Mouse (Mus musculus) thymus, postnatal 0 days (tissue): Measurements from ENCODE around the gene Plekhh2. TPM values are rescaled to one million over a fixed set of nuclear protein-coding genes. Genes with fewer than 3 reads are reported as not detected.
"Not testable (repeated sequence)": the region's sequence is repeated elsewhere in the genome, so short reads cannot be mapped to it uniquely, and the experiment has no call there.

ENCODE experiments used
- DNase-seq: peaks from one replicate; pipeline ENCODE4 v3.0.0-alpha.2; 2015; ENCODE audit warnings: low spot score
- polyA plus RNA-seq: library from polyadenylated mRNA; unstranded; fragments of >200 nt; fragmentation: Nextera tagmentation; extraction: Ambion mirVana; gene quantifications from 2 replicates; pipeline ENCODE4 v1.2.1, GENCODE M21; 2015

The Plekhh2 gene
- polyA plus RNA-seq, 1 experiment from 2014 or later: 0.33 TPM

- no peak for DNase-seq
These were observed 595 bp upstream of the Plekhh2 start for GRCm38 (mm10) chr17:84510961-84511639.

GRCm38 (mm10) chr17:84512516-84513085 is 906 bp downstream of the Plekhh2 start:
- no peak for DNase-seq

- no peak for DNase-seq
These were observed 4.2 kb downstream of the Plekhh2 start for GRCm38 (mm10) chr17:84515901-84516300.

- no peak for DNase-seq
These were observed 7.7 kb downstream of the Plekhh2 start for GRCm38 (mm10) chr17:84519346-84519745.

GRCm38 (mm10) chr17:84520057-84520456 is 8.4 kb downstream of the Plekhh2 start:
- DNase-seq: no peak

GRCm38 (mm10) chr17:84529356-84529755 is 17.7 kb downstream of the Plekhh2 start:
- no peak for DNase-seq

- DNase-seq: no peak
These were observed 18.6 kb downstream of the Plekhh2 start for GRCm38 (mm10) chr17:84530202-84530796.

GRCm38 (mm10) chr17:84532909-84533499 is 21.3 kb downstream of the Plekhh2 start:
- no peak for DNase-seq

GRCm38 (mm10) chr17:84533841-84534240 is 22.1 kb downstream of the Plekhh2 start:
- no peak for DNase-seq

GRCm38 (mm10) chr17:84534632-84535031 is 22.9 kb downstream of the Plekhh2 start:
- DNase-seq: no peak

GRCm38 (mm10) chr17:84535226-84535625 is 23.5 kb downstream of the Plekhh2 start:
- no peak for DNase-seq

GRCm38 (mm10) chr17:84537301-84537700 is 25.6 kb downstream of the Plekhh2 start:
- no peak for DNase-seq

- no peak for DNase-seq
These were observed 26.3 kb downstream of the Plekhh2 start for GRCm38 (mm10) chr17:84537966-84538365.

- DNase-seq: no peak
These were observed 28.9 kb downstream of the Plekhh2 start for GRCm38 (mm10) chr17:84540603-84541002.

- no peak for DNase-seq
These were observed 39.5 kb downstream of the Plekhh2 start for GRCm38 (mm10) chr17:84550902-84551877.

- DNase-seq: no peak
These were observed 40.5 kb downstream of the Plekhh2 start for GRCm38 (mm10) chr17:84552230-84552629.

- not testable (repeated sequence) for DNase-seq
These were observed 52.6 kb downstream of the Plekhh2 start for GRCm38 (mm10) chr17:84564264-84564663.

- no peak for DNase-seq
These were observed 54.1 kb downstream of the Plekhh2 start for GRCm38 (mm10) chr17:84565762-84566161.

GRCm38 (mm10) chr17:84566773-84567555 is 55.3 kb downstream of the Plekhh2 start:
- DNase-seq: peak; percentile 10

GRCm38 (mm10) chr17:84568807-84569206 is 57.1 kb downstream of the Plekhh2 start:
- no peak for DNase-seq
